Mouse (Mus musculus) adipocyte (in vitro differentiated cells): ENCODE results near the gene Rnf31.

Experiments
- DNase-seq: peaks from one replicate; pipeline ENCODE4 v3.0.0-alpha.2; 2016; ENCODE audit warnings: low spot score

The Rnf31 gene

GRCm38 (mm10) chr14:55651528-55651927 is 60.0 kb downstream of the Rnf31 start:
- no peak for DNase-seq
